Mouse (Mus musculus) macrophage (primary cell): ENCODE data around the gene 1810010D01Rik. TPM values are rescaled to one million over a fixed set of nuclear protein-coding genes. Genes with fewer than 3 reads are reported as not detected.

Source experiments
- H3K27ac ChIP-seq: fragments of 350-480 bp; formaldehyde crosslinking; 2 replicates; pipeline ENCODE4 v1.9.0; 2021
- H3K36me3 ChIP-seq: fragments of 350-480 bp; formaldehyde crosslinking; 2 replicates; pipeline ENCODE4 v1.9.0; 2021; ENCODE audit errors: inconsistent target
- H3K4me3 ChIP-seq: fragments of 350-480 bp; formaldehyde crosslinking; 2 replicates; pipeline ENCODE4 v1.9.0; 2021; ENCODE audit errors: inconsistent target
- H3K79me2 ChIP-seq: fragments of 350-480 bp; formaldehyde crosslinking; 2 replicates; pipeline ENCODE4 v1.9.0; 2021; ENCODE audit errors: inconsistent target
- WGBS: methylation state at CpG from one replicate; pipeline ENCODE4 v1.1.7; 2026; ENCODE audit warnings: inconsistent platforms; ENCODE audit not compliant: missing documents; 5-methylcytosine and 5-hydroxymethylcytosine counted together
- polyA plus RNA-seq: library from polyadenylated mRNA; stranded (reverse); fragments of 250-400 nt; gene quantifications from 3 replicates; pipeline ENCODE4 v1.2.4, GENCODE M21; 2018; ENCODE audit warnings: inconsistent platforms

1810010D01Rik gene
- polyA plus RNA-seq, 1 experiment from 2014 or later: not detected

DNA sequence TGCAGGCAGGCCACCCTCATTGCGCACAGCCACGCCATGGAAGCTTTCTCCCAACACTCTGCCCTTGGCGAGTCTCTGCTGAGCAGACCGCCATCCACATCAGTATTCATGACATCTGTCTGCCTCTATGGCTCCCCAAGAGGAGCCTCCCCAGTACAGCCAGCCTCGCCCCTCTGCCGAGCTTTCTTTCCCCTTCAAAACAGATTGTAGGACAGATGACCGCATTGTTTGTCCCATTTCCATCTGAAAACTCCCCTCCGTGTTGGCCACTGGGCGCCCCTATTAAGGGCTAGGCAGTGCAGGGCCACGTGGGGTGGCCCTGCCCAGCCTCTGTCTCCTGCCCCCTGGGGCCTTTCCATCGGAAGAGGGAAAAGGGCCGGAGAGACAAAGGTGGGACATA, 34.8 kb downstream of the 1810010D01Rik start:
- Histone ChIP-seq H3K4me3 (no peak overlapping the region), H3K79me2 (no peaks in the 10 kb centered on the region), H3K27ac (no peak overlapping the region), H3K36me3 (no peaks in the 10 kb centered on the region)
- 73% methylated on average over 12 of the region's 12 CpGs for WGBS

DNA sequence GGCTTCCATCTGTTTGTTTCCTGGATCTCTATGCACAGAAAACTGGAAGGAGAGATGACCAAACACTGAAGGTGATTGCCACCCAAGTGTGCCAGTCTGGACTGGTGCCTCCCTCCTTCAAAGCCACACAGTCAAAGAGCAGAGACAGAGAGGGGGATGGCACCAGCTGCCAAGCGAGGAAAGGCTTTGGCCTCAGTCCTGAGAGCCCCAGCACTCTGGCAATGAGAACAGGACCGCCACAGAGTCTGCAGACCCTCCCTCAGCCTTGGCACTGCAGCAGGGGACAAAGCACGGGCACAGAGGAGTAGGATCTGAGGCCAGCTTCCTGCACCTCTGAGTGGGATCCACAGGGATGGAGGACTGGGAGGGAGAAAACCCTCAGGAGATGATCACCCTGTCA, 38.2 kb downstream of the 1810010D01Rik start:
- H3K27ac ChIP-seq: no peak overlapping the region
- H3K36me3 ChIP-seq: no peaks in the 10 kb centered on the region
- H3K4me3 ChIP-seq: no peak overlapping the region
- WGBS: 86% methylated on average over 3 of the region's 3 CpGs
- H3K79me2 ChIP-seq: no peaks in the 10 kb centered on the region

DNA sequence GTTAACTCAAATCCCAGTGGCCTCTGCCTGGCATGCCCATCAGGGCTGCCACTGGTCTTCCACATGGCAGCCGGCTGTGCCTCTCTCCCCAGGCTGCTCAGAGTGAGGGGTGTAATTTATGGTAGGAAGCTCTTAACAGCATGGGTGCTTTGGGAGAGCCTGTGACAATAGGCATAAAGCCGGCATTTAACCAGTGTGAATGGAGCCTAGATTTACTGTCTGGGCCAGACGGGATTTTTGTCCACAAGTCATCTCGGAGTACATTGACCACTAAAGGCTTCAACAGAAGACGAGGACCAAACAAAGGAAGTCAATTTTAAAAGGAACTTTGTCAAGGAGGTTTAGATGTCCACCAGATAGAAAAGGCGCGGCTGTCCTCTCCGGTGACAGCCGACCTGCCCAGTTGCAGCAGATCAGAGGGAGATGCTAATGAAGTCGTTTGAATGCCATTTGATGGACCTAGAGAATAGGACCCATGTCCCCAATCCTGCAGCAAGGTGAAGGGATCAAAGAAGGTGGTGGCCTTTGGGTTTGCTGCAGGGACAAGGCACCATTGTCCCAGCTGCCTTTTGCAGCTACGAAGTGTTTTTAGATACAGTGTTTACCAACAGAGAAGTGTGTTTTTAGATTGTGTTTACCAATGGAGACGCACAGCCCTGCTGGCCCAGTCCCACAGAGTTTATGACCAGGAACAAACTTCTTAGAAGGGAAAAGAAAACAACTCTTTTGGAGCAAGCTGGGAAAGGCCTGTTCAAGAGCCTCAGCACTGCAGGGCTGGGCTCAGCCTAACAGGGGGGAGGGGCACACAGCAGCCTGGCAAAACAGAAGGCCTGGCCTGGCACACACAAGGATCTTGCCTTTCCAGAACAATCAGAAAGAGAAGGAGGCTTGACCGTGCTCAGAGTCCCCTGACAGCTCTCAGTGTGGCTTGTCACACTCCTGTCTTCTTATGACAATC, 48.4 kb downstream of the 1810010D01Rik start:
- H3K36me3 ChIP-seq: no peaks in the 10 kb centered on the region
- 92% methylated on average over 13 of the region's 13 CpGs for WGBS
- no peak overlapping the region for H3K27ac ChIP-seq
- H3K4me3 ChIP-seq: no peak overlapping the region
- H3K79me2 ChIP-seq: no peaks in the 10 kb centered on the region

Other genes starting within 250 kb of the 1810010D01Rik start
- gene Tpcn2, start 75.9 kb upstream of the 1810010D01Rik start, polyA plus RNA-seq: 46.5 to 54.5 TPM (median 52.0 TPM) in 3 replicates
- gene Mrgprf, start 92.7 kb upstream of the 1810010D01Rik start, polyA plus RNA-seq: not detected in 3 replicates
- not detected in 3 replicates for gene Mrgprd, start 106.7 kb upstream of the 1810010D01Rik start, polyA plus RNA-seq